Mouse (Mus musculus) lung, postnatal 14 days (tissue): ENCODE results near the gene Pabpc4.
A peak's percentile ranks its signal among the peaks of the same experiment; 100 is the strongest.
"Not testable (repeated sequence)": the region's sequence is repeated elsewhere in the genome, so short reads cannot be mapped to it uniquely, and the experiment has no call there.

ENCODE experiments used
- DNase-seq: peaks from one replicate; pipeline ENCODE4 v3.0.0; 2021

Pabpc4 gene

DNA sequence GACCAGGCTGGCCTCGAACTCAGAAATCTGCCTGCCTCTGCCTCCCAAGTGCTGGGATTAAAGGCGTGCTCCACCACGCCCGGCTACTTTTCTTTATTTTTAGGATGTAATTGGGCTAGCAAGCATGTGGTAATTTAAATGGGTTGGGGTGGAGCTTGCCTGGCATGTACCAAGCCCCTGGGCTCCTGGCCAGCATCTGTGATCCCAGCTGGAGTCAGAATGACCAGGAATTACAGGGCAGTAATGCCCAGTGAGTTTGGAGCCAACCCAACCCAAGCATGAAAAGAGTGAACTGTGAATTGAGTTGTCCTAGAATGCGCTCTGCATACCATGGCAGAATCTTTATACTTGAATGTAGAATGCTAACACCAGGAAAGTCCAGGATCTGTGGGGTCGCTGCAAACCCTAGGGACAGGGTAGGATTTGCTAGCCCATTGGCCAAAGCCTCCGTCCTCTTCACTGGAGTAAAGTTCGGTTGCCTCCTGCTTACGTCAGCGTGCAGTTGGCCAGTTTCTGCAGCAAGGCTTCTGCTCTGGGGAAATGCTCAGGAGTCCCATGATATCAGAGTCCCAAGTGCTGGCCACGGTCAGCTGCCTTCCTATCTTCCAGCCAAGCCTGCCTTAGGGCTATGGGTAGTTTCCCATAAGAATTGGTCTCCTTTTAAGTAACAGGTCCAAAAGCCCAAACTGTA, 37.0 kb downstream of the Pabpc4 start:
- DNase-seq, result no peak

DNA sequence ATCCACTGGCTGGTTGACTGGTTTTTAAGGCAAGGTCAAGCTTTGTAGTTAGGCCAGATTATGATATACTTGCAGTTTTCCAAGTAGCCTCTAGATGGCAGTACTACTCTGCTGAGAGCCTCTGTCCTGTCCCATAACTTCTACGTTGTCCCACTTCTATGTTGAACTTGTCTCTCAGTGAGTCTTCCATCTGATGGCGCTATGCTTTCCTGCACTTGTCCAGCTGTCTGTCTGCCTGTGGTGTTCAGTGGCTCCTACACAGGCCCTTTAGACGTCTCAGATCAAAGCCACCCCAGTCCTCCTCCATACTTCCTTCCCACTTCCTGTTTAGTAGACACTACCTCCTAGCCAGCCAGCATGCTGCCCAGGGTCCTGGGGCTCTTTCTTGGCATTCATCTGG, 43.6 kb downstream of the Pabpc4 start:
- DNase-seq, result peak; percentile 42

DNA sequence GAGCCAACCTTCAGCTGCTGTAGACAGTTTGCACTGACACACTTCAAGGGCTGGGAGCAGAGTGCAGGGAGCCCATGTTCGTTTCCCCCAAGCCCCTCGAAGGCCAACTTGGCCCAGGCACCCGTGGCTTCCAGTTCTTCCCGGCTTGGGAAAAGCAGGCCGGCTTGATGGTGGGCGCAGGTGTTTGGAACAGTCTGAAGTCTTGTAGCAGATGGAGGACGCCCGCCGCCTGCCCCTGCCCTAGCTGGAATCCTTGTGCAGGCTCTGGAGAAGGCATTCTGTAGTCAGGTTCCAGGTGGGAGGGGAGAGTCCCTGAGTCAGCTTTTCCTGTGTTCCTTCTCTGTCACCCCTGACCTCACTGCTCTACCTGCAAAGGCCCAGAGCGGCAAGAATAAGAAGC, 44.8 kb downstream of the Pabpc4 start:
- no peak for DNase-seq

DNA sequence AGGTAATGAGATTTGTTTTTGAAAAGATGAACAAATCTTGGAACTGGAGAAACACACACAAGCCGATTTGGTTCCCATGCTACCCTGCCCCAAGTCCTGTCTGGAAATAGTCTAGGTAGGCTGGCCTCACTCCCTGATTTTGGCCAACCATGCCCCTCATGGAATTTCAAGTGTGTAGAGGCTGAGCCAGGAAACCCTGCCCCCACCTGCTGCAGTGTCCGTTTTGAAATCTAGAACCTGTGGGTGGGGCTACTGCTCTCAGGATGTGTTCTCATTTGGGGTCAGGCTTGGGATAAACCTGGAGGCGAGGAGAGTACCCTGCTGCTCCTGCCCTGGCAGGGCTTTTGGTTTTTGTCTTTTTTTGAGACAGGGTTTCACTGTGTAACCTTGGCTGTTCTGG, 46.1 kb downstream of the Pabpc4 start:
- no peak for DNase-seq

DNA sequence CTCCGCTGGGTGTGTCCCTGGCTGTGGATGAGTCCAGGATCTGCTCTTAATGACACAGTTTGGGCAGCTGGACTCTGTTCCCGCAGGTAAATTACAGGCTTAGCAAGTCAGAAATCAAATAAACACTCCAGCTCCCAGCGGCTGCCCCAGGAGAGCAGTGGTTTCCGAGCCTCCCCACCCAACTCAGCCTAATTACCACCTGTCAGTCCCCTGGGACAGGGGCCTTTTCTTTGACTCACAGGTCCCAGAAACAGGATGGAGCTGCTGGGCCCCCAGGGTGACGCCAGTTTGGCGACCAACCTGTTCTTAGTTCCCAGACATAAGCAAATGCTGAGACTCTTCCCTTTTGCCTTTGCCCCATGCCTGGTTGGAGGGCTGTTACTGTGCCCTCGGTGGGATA, 49.7 kb downstream of the Pabpc4 start:
- no peak for DNase-seq

DNA sequence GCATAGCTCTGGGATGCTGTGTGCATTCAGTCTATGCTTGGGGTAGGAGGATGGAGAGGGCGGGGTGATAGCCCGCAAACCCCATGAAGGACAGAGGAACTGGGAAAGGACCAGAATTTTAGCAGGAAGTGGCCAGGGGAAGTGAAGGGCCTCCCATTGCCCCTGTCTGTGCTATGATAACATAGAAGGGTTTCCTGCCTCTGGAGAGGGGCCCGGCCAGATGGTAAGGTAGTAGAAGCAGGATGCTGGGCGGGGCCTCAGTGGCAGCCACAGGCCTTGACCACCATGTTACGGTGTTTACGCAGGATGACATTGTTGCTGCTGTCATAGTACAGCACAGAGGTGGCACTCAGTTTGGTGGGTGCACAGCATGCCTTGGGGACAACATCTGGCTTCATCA, 50.9 kb downstream of the Pabpc4 start:
- DNase-seq, result no peak

DNA sequence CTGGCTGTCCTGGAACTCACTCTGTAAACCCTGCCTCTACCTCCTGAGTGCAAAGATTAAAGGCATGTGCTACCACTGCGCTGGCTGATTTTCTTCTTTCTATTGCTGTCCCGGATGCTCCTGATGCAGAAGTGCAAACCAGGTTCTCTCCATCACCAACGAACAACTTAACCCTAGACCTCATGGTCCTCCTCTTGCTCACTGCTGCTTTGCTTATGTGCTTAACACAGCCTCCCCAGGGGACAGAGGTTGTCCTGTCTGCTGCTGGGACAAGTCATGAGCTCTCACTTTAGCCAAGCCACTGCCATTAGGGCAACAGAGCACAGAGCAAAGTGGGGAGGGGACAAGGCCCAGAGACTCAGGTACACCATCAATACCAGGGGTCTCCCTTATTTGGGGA, 52.3 kb downstream of the Pabpc4 start:
- no peak for DNase-seq

DNA sequence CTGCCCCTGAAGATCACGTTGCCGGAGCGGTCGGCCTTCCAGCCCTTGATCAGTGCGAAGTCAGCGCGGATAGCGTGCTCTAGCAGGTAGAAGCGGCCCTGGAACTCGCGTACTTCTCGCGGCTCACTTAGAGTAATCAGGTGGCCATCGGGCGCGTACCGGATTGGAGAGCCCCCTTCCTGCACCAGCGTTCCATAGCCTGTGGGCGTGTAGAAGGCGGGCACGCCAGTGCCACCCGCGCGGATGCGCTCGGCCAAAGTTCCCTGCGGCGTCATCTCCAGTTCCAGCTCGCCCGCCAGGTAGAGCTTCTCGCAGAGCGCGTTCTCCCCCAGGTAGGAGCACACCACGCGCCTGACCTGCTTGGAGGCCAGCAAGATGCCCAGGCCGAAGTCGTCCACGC, 60.8 kb downstream of the Pabpc4 start:
- DNase-seq, result not testable (repeated sequence)

DNA sequence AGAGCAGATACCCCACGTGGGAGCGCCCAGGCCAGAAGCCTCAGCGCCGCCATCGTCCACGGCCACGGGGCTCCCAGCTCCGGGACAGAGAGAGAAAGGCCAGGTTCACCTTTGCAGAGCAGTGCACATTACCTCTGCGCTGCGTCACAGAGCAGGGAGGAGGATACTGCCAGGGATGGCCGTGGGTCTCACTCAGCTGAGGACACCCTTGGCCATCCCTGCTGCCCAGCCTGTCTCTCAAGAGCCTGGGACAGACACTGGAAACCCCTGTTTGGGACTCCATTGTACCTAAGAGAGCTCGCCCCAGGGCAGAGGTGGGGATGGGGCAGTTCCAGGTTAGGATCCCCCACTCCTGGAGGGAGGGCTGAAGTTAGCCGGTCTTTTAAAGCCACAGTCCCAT, 61.4 kb downstream of the Pabpc4 start, which contains the start of gene Oxct2a:
TSS of gene Oxct2a (minus strand) at position 101 of the 400 bp plus-strand sequence.
- no peak for DNase-seq

DNA sequence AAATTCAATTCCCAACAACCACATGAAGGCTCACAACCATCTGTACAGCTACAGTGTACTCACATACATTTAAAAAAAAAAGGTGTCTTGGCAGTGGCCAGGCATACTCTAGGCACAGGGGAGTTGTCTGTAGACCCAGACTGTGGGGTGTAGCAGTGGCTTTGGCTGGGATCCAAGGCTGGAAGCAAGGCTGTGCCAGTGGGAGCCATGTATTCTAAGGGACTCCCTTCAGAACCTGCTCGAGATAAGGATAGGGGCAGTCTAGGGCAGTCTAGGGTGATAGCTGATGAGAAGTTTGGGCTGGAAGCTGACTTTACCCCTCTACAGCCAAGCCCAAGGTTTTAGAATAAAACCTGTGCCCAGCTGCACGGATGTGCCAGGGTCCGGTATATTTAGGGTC, 63.9 kb downstream of the Pabpc4 start:
- DNase-seq, result no peak

DNA sequence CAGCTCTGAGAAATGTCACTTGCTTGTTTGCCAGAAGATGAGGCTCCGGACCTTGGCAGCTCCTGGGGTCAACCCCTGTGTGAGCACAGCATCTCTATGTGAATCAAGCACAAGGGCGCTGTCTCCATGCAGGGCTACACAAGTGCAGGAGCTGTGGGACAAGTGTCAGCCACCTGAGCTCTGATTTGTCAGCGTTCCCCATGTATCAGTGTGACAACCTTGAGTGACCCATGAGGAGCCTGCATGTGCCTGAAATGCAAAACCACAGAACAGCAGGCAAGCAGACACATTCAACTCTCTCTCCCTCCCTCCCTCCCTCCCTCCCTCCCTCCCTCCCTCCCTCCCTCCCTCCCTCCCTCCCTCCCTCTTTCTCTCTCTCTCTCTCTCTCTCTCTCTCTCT, 65.5 kb downstream of the Pabpc4 start:
- no peak for DNase-seq

DNA sequence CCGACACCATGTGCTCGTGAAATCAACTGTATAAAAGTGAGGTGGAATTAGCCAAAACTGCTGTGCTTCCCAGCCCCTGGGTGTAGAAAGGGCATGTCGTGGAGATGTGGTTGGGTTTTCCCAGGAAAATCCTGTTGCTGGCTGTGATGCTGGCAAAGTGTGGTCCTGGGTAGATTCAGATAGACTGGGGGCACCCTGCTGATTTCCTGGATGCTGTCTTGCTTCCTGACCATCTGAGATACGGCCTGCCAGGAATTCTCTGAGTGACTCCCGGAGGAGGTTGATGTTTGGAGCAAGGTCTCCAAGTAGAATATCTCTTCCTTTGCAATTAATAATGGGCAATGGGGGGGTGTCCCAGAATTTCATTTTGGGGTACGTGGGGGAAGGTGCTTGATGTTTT, 66.8 kb downstream of the Pabpc4 start:
- DNase-seq, result no peak

DNA sequence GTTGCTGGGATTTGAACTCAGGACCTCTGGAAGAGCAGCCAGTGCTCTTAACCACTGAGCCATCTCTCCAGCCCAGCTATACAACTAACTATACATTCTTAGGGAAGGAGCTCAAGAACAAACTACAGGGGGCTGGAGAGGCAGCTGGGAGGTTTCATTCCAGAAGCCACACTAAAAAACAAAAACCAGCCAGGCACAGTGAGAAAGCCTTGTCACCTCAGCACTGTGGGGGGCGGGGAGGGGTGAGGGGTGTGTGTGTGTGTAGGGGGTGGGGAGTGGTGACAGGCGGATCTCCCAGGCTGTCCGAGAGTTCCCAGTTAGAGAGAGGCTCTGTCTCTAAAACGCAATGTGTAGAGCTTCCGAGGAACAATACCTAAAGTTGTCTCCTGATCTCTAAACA, 69.2 kb downstream of the Pabpc4 start:
- DNase-seq, result no peak

DNA sequence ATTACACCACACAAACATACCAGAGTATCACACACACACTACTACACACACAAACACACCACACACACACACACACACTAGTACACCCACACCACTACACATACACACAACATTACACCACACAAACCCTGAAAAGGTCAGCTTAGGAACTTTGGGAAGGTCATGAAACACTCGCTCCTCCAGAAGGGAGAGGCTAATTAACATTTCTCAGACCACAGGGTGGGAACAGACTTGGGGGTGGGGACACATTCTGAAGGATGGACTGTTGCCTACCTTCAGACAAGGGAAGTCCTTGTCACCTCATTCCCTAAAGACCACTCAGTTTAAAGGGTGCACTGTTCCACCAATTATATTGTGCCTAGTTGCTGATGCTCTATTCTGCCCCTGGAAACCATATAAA, 69.8 kb downstream of the Pabpc4 start:
- not testable (repeated sequence) for DNase-seq

DNA sequence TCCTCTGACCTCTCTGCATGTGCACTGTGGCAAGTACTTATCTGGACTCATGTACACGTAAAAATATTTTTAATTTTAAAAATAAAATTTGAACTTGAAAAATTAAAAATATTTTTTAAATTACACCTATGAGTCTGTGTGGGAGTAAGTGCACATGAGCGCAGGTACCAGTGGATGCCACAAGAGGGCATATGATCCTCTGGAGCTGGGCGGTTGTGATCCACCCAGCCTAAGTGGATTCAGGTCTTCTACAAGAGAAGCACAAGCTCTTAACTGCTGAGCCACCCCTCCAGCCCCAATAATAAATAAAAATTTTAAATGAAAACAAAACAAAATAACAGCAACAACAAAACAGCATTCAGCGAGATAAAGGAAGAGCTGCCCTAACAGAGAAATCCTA, 71.0 kb downstream of the Pabpc4 start:
- DNase-seq, result no peak

DNA sequence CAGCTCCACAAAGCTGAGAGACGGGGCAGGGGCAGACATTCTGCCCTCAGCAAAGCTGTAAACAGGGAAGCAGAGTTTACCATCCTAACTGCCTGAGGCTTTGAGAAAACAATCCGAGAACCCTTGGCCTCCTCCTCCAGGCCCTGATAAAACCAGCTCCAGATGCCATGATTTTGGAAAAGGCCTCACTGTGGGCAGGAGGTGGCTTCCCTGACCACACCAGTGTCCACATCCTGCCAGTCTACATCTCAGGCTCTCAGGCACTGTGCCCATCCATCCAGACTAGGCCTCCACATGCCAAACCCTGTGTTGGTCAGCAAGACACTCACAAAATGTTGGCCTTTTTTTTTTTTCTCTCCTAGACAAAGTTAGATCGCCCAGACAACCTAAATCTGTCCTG, 72.0 kb downstream of the Pabpc4 start:
- no peak for DNase-seq

DNA sequence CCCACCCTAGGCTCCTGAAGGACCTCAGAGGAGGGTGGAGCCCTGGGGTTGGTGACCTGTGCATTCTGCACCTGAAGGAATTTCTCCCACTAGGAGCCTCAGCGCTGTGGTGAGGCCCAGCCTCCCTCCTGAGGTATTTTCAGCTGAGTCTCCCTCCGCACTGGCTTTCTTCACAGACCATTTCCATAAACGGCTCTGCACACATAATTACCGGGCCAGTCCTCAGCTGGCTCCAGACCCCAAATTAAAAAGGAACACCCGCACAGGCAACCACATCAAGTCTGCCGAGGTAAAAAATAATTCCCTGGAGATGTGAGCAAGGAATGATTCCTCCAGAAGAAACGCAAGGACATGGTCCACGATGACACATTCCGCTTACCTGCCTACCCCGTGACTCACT, 73.1 kb downstream of the Pabpc4 start:
- DNase-seq, result not testable (repeated sequence)

DNA sequence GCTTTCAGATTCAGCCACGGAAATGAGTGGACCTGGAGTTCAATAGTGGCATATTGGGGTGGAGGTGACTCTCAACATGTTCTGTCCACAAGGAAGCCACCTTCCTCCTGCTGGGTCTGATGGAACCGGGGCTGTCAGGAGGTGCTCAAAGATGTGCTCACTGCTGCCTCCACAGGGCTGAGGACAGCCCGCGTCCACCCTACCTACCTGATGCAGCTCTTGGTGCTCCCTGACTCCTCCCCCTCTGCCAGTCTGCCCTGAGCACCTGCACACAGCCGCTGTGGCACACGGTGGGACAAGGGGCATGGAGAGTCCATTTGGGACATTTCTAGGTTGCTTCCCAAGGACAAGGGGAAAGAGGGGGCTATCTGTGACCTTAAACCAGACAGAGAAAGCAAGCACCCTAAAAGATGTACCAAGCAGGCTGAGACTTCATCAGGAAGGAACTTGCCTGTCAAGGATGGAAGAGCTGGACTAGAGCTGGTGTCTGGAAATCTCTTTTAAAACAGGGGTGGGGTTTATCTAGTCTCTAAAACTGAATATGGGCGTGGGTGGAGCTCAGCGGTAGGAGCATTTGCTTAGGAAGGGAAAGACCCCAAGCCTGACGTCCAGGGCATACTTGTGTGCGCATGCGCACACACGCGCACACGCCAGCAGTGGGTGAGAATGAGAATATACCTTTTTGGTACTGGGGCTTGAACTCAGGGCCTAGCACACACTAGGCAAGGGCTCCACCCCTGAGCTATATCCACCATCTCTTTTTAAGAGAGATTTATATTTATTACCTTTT, 73.8 kb downstream of the Pabpc4 start:
- no peak for DNase-seq

DNA sequence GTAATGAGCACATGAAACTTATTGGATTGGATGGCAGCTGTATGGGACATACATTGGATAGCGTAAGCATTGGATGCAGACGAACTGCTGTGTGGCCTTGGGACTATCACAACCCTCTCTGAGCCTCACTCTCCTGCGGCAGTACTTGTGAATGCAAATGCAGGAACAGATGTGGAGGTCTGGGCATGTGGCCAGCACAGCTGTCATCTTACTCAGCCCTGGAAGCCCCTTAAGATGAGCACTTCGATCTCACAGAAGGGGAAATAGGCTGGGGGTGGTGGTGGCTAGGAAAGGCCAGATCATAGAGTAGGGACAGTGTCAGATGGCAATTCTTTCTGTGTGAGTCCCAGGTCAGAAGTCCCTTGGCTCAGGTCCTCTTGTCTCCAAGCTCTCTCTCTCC, 75.5 kb downstream of the Pabpc4 start:
- DNase-seq, result no peak

DNA sequence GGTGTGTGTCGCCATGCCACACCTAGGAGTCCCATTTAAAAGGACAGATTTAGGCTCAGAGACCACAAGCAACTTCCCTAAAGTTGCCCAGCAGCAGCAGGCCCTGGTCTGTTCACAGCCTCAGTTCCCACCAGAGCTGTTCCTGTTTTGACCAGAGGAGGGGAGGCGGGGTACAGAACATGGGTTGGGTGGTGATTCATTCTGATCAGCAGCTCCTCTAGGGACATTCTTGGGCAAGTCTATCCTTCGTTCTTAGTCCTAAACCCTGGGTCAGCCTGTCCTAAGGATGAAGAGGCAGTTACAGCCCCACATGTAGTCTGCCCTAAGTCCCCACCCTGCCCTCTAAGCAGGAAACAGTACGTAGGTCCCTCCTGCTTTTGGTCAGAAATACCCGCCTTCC, 78.1 kb downstream of the Pabpc4 start:
- DNase-seq, result no peak

DNA sequence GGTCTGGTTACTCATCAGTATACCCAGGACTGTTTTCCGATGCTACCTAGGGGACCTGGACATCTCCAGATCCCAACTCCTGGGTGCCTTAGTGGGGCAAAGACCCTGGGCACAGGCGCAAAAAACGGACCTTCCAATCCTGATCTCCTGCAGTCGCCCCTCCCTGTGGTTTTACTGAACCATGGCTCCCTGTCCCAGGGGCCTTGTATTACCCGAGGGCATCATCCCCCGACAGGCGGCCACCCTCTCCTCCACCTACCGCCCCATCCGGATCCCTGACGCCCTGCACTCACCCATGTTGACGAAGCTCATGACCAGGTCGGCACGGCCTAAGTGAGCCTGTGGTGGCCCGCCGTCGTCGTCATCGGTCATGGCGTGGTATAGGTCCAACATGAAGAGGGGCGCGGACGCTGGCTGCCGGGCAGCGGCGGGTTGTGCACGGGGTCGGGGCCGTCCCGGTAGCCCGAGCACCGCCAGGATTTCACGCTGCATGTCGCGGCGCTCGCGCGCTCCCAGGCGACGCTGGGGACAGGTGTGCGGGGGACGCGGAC, 80.0 kb downstream of the Pabpc4 start:
- DNase-seq, result no peak

DNA sequence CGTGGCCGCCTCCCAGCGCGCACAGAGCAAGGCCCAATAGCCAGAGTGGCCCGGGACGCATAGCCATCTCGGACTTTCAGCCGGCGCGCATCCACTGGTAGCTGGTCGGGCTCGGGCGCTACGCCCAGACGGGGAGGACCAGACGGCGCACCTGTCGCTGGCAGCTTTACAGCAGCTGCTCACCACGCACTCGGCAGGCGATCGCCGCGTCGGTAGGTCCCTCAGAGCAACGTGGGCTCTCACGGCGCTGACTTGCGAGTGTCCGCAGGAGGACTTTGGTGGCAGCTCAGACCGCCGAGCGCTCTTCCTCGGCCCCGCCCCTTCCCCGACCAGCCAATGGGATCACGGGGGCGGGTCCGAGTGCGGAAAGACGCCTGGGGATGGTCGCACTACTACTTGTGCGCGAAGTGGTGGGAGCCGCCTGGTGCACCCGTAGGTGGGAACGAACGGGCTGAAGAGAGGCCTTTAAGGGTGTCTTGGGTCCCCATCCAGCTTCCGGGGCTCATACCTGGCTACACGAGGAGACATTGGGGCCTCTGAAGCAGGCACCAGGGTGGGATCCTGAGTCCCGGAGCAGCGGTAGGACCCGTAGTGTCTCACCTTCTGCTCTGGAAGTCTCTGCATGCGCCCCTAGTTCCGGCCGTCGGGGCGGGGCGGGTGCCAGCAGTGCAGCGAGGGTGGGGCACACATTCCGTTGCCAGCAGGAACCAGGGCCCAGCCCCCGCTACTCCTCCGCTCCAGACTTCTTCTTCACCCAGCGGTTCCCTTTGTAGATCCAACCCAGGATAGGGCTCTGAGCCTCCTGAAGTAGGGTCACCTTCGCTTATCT, 80.7 kb downstream of the Pabpc4 start, which contains the start of gene Bmp8a:
TSS of gene Bmp8a (minus strand) at position 611 of the 829 bp plus-strand sequence.
- peak; percentile 73 for DNase-seq

DNA sequence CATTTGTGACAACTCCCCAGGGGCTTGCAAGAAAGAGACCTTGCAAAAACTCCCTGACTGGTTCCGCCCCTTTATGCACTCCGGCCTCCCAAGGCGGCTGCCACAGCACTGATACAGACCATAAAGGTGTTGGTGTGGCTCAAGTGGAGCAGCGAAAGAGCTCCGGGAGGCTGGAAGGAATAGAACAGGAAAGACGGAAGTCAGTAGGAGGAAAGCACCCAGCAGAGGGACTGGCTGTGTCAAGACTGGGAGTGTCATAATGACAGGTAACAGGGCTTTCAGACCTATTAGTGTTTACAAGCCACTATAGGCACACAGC, 81.3 kb downstream of the Pabpc4 start:
- no peak for DNase-seq
